Mouse (Mus musculus) CH12.LX (cell line): ENCODE results near the gene Cd164. TPM values are rescaled to one million over a fixed set of nuclear protein-coding genes. Genes with fewer than 3 reads are reported as not detected.

Experiments used
- DNase-seq: peaks from one replicate; pipeline ENCODE4 v3.0.0-alpha.2; 2013; ENCODE audit errors: extremely low read depth
- H3K27ac ChIP-seq: 2 replicates; pipeline ENCODE4 v1.5.1; 2012; ENCODE audit warnings: low read depth, mild to moderate bottlenecking, control low read depth, moderate library complexity; ENCODE audit not compliant: insufficient read depth
- H3K27me3 ChIP-seq: replicated peaks from 2 replicates; pipeline ENCODE3; 2012; ENCODE audit warnings: inconsistent platforms
- H3K36me3 ChIP-seq, 2 experiments: replicated peaks in 1 of 2; 2 replicates each; pipeline versions ENCODE3 to v1.6.1; 2012; ENCODE audit warnings: inconsistent platforms in 1 of 2, low read length in 1 of 2, mild to moderate bottlenecking in 1 of 2, mixed read lengths in 1 of 2, moderate library complexity in 1 of 2; ENCODE audit not compliant: control insufficient read depth in 1 of 2, insufficient read depth in 1 of 2
- H3K4me1 ChIP-seq, 2 experiments: 2 replicates each; pipeline ENCODE4 v1.6.1; 2012; ENCODE audit warnings: inconsistent platforms in 1 of 2, moderate library complexity in 1 of 2; ENCODE audit not compliant: insufficient read depth in 2 of 2, control insufficient read depth in 1 of 2
- H3K4me2 ChIP-seq: 2 replicates; pipeline ENCODE4 v1.6.1; 2012; ENCODE audit warnings: low read depth, mild to moderate bottlenecking, control low read depth; ENCODE audit not compliant: poor library complexity, insufficient read depth, severe bottlenecking
- H3K4me3 ChIP-seq, 3 experiments: fragments of 150-350 bp in 1 of 3; sonication (generic) in 1 of 3; replicated peaks in 1 of 3; 2 replicates each; pipeline versions ENCODE3 to v1.5.1; 2011 to 2012; ENCODE audit warnings: low read depth in 2 of 3, low read length in 2 of 3, mild to moderate bottlenecking in 2 of 3, moderate library complexity in 2 of 3, control low read depth in 1 of 3, improper control_type of control experiment in 1 of 3, inconsistent platforms in 1 of 3, mixed read lengths in 1 of 3; ENCODE audit not compliant: poor library complexity in 1 of 3
- H3K79me2 ChIP-seq: replicated peaks from 2 replicates; pipeline ENCODE4 v1.6.1; 2012; ENCODE audit warnings: mild to moderate bottlenecking, moderate library complexity; ENCODE audit not compliant: control insufficient read depth, poor library complexity, insufficient read depth, severe bottlenecking; ENCODE audit errors: extremely low read depth
- H3K9ac ChIP-seq: 2 replicates; pipeline ENCODE4 v1.6.1; 2012; ENCODE audit warnings: low read depth, mild to moderate bottlenecking, control low read depth, moderate library complexity; ENCODE audit not compliant: insufficient read depth
- H3K9me3 ChIP-seq: replicated peaks from 2 replicates; pipeline ENCODE3; 2012; ENCODE audit warnings: low read length, inconsistent platforms, mixed read lengths
- CHD2 ChIP-seq: IDR thresholded peaks from 2 replicates; pipeline ENCODE4 v1.6.1; 2011; ENCODE audit warnings: low read length, improper control_type of control experiment
- CTCF ChIP-seq, 2 experiments: IDR thresholded peaks in 1 of 2; conservative IDR thresholded peaks in 1 of 2; 2 replicates each; pipeline ENCODE4 v1.5.1; 2011 to 2012; ENCODE audit warnings: low read depth in 2 of 2, low read length in 2 of 2, improper control_type of control experiment in 1 of 2, inconsistent platforms in 1 of 2, mild to moderate bottlenecking in 1 of 2, moderate library complexity in 1 of 2
- E2F4 ChIP-seq: IDR thresholded peaks from 2 replicates; pipeline ENCODE4 v1.6.1; 2011; ENCODE audit warnings: low read depth, low read length, improper control_type of control experiment; ENCODE audit not compliant: insufficient replicate concordance
- ELF1 ChIP-seq: IDR thresholded peaks from 2 replicates; pipeline ENCODE4 v1.6.1; 2014; ENCODE audit warnings: low read depth, mild to moderate bottlenecking, inconsistent platforms, low read length, improper control_type of control experiment
- EP300 ChIP-seq: IDR thresholded peaks from 2 replicates; pipeline ENCODE4 v1.6.1; 2011; ENCODE audit warnings: low read length, improper control_type of control experiment
- ETS1 ChIP-seq: conservative IDR thresholded peaks from 2 replicates; pipeline ENCODE4 v1.6.1; 2012; ENCODE audit warnings: low read depth, mild to moderate bottlenecking, inconsistent platforms, low read length, improper control_type of control experiment, moderate library complexity
- GABPA ChIP-seq: IDR thresholded peaks from 2 replicates; pipeline ENCODE4 v1.6.1; 2012; ENCODE audit warnings: low read depth, low read length, improper control_type of control experiment, inconsistent platforms; ENCODE audit not compliant: insufficient replicate concordance
- HCFC1 ChIP-seq: IDR thresholded peaks from 2 replicates; pipeline ENCODE4 v1.6.1; 2012; ENCODE audit warnings: low read depth, mild to moderate bottlenecking, inconsistent platforms, low read length, improper control_type of control experiment
- IRF4 ChIP-seq: IDR thresholded peaks from 2 replicates; pipeline ENCODE4 v1.6.1; 2014; ENCODE audit warnings: low read depth, mild to moderate bottlenecking, inconsistent platforms, low read length, improper control_type of control experiment
- JUN ChIP-seq: IDR thresholded peaks from 2 replicates; pipeline ENCODE4 v1.6.1; 2011; ENCODE audit warnings: low read depth, mild to moderate bottlenecking, low read length, improper control_type of control experiment, moderate library complexity; ENCODE audit not compliant: insufficient read depth
- MAFK ChIP-seq: IDR thresholded peaks from 2 replicates; pipeline ENCODE4 v1.6.1; 2011; ENCODE audit warnings: low read length, improper control_type of control experiment; ENCODE audit not compliant: insufficient replicate concordance
- MAX ChIP-seq: IDR thresholded peaks from 2 replicates; pipeline ENCODE4 v1.6.1; 2011; ENCODE audit warnings: low read length, improper control_type of control experiment
- MAZ ChIP-seq: IDR thresholded peaks from 2 replicates; pipeline ENCODE4 v1.6.1; 2012; ENCODE audit warnings: low read depth, mild to moderate bottlenecking, inconsistent platforms, low read length, improper control_type of control experiment, moderate library complexity
- MEF2A ChIP-seq: IDR thresholded peaks from 2 replicates; pipeline ENCODE4 v1.6.1; 2014; ENCODE audit warnings: low read depth, mild to moderate bottlenecking, inconsistent platforms, low read length, improper control_type of control experiment, borderline replicate concordance
- MYC ChIP-seq: IDR thresholded peaks from 2 replicates; pipeline ENCODE4 v1.6.1; 2011; ENCODE audit warnings: low read depth, mild to moderate bottlenecking, improper control_type of control experiment, low read length
- NRF1 ChIP-seq: IDR thresholded peaks from 2 replicates; pipeline ENCODE4 v1.6.1; 2014; ENCODE audit warnings: low read depth, mild to moderate bottlenecking, inconsistent platforms, low read length, improper control_type of control experiment, moderate library complexity
- PAX5 ChIP-seq: IDR thresholded peaks from 2 replicates; pipeline ENCODE4 v1.6.1; 2012; ENCODE audit warnings: low read length, inconsistent platforms, mixed read lengths
- POLR2AphosphoS2 ChIP-seq: IDR thresholded peaks from 2 replicates; pipeline ENCODE4 v1.6.1; 2011; ENCODE audit warnings: low read depth, low read length, improper control_type of control experiment
- RAD21 ChIP-seq: IDR thresholded peaks from 2 replicates; pipeline ENCODE4 v1.6.1; 2011; ENCODE audit warnings: low read depth, mild to moderate bottlenecking, low read length, improper control_type of control experiment, moderate library complexity
- RCOR1 ChIP-seq: conservative IDR thresholded peaks from 2 replicates; pipeline ENCODE4 v1.6.1; 2012; ENCODE audit warnings: low read depth, mild to moderate bottlenecking, inconsistent platforms, low read length, improper control_type of control experiment
- SIN3A ChIP-seq: IDR thresholded peaks from 2 replicates; pipeline ENCODE4 v1.6.1; 2012; ENCODE audit warnings: low read length, improper control_type of control experiment, inconsistent platforms
- SMC3 ChIP-seq: IDR thresholded peaks from 2 replicates; pipeline ENCODE4 v1.6.1; 2011; ENCODE audit warnings: low read depth, low read length, improper control_type of control experiment
- TCF12 ChIP-seq: IDR thresholded peaks from 2 replicates; pipeline ENCODE4 v1.6.1; 2014; ENCODE audit warnings: low read depth, mild to moderate bottlenecking, inconsistent platforms, low read length, improper control_type of control experiment
- USF1 ChIP-seq: IDR thresholded peaks from 2 replicates; pipeline ENCODE4 v1.6.1; 2014; ENCODE audit warnings: low read depth, mild to moderate bottlenecking, inconsistent platforms, low read length, improper control_type of control experiment
- USF2 ChIP-seq: conservative IDR thresholded peaks from 2 replicates; pipeline ENCODE4 v1.6.1; 2011; ENCODE audit warnings: low read depth, low read length, improper control_type of control experiment
- ZC3H11A ChIP-seq: IDR thresholded peaks from 2 replicates; pipeline ENCODE4 v1.6.1; 2012; ENCODE audit warnings: low read depth, mild to moderate bottlenecking, inconsistent platforms, low read length, improper control_type of control experiment
- ZKSCAN1 ChIP-seq: IDR thresholded peaks from 2 replicates; pipeline ENCODE4 v1.6.1; 2012; ENCODE audit warnings: low read depth, inconsistent platforms, low read length, improper control_type of control experiment, borderline replicate concordance
- ZMIZ1 ChIP-seq: IDR thresholded peaks from 2 replicates; pipeline ENCODE4 v1.6.1; 2012; ENCODE audit warnings: low read depth, mild to moderate bottlenecking, inconsistent platforms, low read length, improper control_type of control experiment
- ZNF384 ChIP-seq: IDR thresholded peaks from 2 replicates; pipeline ENCODE4 v1.6.1; 2012; ENCODE audit warnings: low read depth, low read length, improper control_type of control experiment, inconsistent platforms
- dilution Hi-C: fragments of 300-500 bp; cut with MboI; formaldehyde crosslinking; loops from 2 replicates; pipeline ENCODE4 v1.14.3; 2020; ENCODE audit warnings: low sequenced_read_pairs; ENCODE audit not compliant: extremely low pct_unique_long_range_greater_than_20kb, extremely low pct_ligation_motif_present
- in situ Hi-C: fragments of 300-500 bp; cut with MboI; formaldehyde crosslinking; loops from 3 replicates; pipeline ENCODE4 v1.14.3; 2019; ENCODE audit warnings: low sequenced_read_pairs, low pct_ligation_motif_present, low pct_unique_long_range_greater_than_20kb, mixed read lengths
- polyA plus RNA-seq: library from polyadenylated mRNA; unstranded; fragments of >175 nt; gene quantifications from 2 replicates; pipeline ENCODE4 v1.2.1, GENCODE M21; 2012; ENCODE audit warnings: low read depth; ENCODE audit not compliant: insufficient read length
- total RNA-seq, 2 experiments: library from RNA; depleted of rRNA; stranded (reverse); fragments of 300-350 nt in 1 of 2; fragments of >200 nt in 1 of 2; gene quantifications; 2 replicates each; pipeline ENCODE4 v1.2.3; 2012 to 2014

Cd164 gene
- total and polyA plus RNA-seq, 3 experiments = 41.0 to 191 (median 151) TPM

DNA sequence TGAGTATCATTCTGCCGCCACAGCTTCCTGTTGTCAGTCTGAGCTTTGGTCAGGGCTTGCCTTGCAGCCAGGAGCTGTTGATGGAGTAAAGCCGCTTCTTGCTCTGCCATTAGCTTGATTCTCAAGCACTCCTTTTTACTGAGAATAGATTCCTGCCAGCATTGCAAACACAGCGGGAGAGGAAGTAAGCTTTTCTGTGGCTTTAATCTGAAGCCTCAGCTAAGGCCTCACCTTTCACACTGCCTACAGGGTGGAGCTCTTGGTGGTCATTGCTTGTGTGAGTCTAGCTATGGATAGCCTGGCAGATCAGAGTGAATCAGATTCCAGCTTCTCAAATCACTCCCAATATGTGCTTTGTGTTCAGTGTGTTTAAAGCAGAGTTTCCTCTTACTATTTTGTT lies 33.1 kb downstream of the Cd164 start:
- Histone ChIP-seq H3K9ac (no peak overlapping the region), H3K79me2 (no peaks in the 10 kb centered on the region), H3K36me3 (no peaks in the 10 kb centered on the region), H3K27me3 (no peaks in the 10 kb centered on the region), H3K4me3 (no peak overlapping the region), H3K4me2 (no peak overlapping the region), H3K9me3 (peaks cover 8% of the 10 kb centered on the region), H3K4me1 (peaks cover 4 to 39% of the 10 kb centered on the region in 2 experiments), H3K27ac (no peak overlapping the region)
- no peak for DNase-seq
- dilution Hi-C loops (no loop called here), in situ Hi-C loops (no loop called here)
- no peak for TF ChIP-seq ZNF384
- no peak for TF ChIP-seq TCF12
- TF ChIP-seq SMC3 = no peak
- TF ChIP-seq MAX = no peak
- no peak for TF ChIP-seq MAZ
- no peak for TF ChIP-seq CHD2
- TF ChIP-seq MAFK = no peak
- TF ChIP-seq ELF1 = no peak
- TF ChIP-seq RAD21 = no peak
- no peak for TF ChIP-seq ZKSCAN1
- no peak for TF ChIP-seq USF2
- TF ChIP-seq EP300 = no peak
- no peak for TF ChIP-seq RCOR1
- no peak for TF ChIP-seq E2F4
- no peak for TF ChIP-seq IRF4

DNA sequence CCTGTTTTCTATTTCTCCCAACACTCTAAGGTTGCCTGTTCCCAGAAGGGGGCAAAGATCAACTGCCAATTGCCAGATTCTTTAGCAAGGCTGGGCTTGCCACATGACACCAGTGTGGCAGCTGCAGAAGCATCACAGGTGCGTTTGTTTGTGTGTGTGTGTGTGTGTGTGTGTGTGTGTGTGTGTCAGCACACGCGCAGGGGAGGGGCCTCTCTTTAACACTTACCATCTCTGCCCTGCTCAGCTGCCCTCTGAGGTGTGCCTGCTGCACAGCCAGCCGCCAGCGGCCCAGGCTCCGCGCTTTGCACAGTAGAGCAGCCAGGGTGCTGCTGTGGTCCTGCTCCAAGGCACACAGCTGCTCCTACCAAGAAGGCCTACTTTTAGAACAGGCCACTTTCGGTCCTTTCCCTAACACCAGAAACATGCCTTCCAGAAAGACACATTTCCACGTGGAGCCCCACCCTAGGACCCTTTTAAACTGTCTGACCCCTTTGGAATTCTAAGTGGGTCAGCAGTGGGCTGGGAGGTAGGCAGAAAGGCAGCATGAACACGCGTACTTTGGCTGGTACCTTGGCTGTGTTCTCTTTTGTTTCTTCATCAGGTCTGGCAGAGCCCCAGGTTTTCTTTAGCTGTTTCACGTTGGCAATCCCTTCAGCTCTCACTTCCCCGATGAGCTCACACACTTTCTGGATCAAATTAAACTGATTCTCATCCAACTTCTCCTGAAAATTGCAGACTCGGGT lies 33.8 kb downstream of the Cd164 start:
- H3K4me3 ChIP-seq = no peak overlapping the region
- in situ Hi-C loops (no loop called here), dilution Hi-C loops (no loop called here)
- H3K9me3 ChIP-seq = peaks cover 8% of the 10 kb centered on the region
- TF ChIP-seq PAX5 = no peak
- TF ChIP-seq SMC3 = no peak
- no peak for TF ChIP-seq POLR2AphosphoS2
- TF ChIP-seq ZKSCAN1 = no peak
- TF ChIP-seq CTCF (conservative IDR thresholded peaks at IDR 0.05 in 1 of 2, IDR thresholded peaks at IDR 0.05 in 1 of 2; ENCODE audit: low read depth in 2 of 2, low read length in 2 of 2) = no peak
- TF ChIP-seq ELF1 = no peak
- TF ChIP-seq SIN3A = no peak
- 0 out of 2 replicates have a peak, but pooled peaks have one; percentile 12 for TF ChIP-seq NRF1
- TF ChIP-seq MEF2A = no peak
- no peak for TF ChIP-seq GABPA
- no peak for TF ChIP-seq MYC
- no peak for TF ChIP-seq E2F4
- no peak for TF ChIP-seq IRF4
- no peak for TF ChIP-seq CHD2
- no peak for TF ChIP-seq HCFC1
- no peak for TF ChIP-seq RAD21
- TF ChIP-seq JUN = no peak
- no peak for TF ChIP-seq ZC3H11A
- TF ChIP-seq ZMIZ1 = no peak
- no peak for TF ChIP-seq MAX
- 0 out of 2 replicates have a peak, but pooled peaks have one; percentile 13 for TF ChIP-seq ETS1
- no peak for TF ChIP-seq RCOR1
- TF ChIP-seq USF1 = no peak
- peak; percentile 54; the same call in 1 of the 2 replicates for TF ChIP-seq TCF12
- H3K36me3 ChIP-seq = no peaks in the 10 kb centered on the region
- no peak overlapping the region for H3K27ac ChIP-seq
- H3K27me3 ChIP-seq = no peaks in the 10 kb centered on the region
- no peaks in the 10 kb centered on the region for H3K79me2 ChIP-seq
- peaks cover 4 to 39% of the 10 kb centered on the region in 2 experiments for H3K4me1 ChIP-seq
- no peak overlapping the region for H3K4me2 ChIP-seq
- no peak overlapping the region for H3K9ac ChIP-seq
- DNase-seq = peak; percentile 43
